Mouse (Mus musculus) heart, embryonic 10.5 days (tissue): ENCODE results near the gene Aldh3a1. TPM values are rescaled to one million over a fixed set of nuclear protein-coding genes. Genes with fewer than 3 reads are reported as not detected.

ENCODE experiments used
- DNase-seq: peaks from one replicate; pipeline ENCODE4 v3.0.0-alpha.2; 2017; ENCODE audit warnings: low spot score
- H3K27ac ChIP-seq: fragments of 300-500 bp; sonication (generic); 2 replicates; pipeline ENCODE4 v1.5.1; 2016; ENCODE audit warnings: mild to moderate bottlenecking
- H3K27me3 ChIP-seq: fragments of 300-500 bp; sonication (generic); 2 replicates; pipeline ENCODE4 v1.6.1; 2016; ENCODE audit warnings: mild to moderate bottlenecking; ENCODE audit not compliant: poor library complexity, insufficient read depth, severe bottlenecking
- H3K36me3 ChIP-seq: fragments of 300-500 bp; sonication (generic); 2 replicates; pipeline ENCODE4 v1.6.1; 2016; ENCODE audit warnings: mild to moderate bottlenecking, moderate library complexity
- H3K4me1 ChIP-seq: fragments of 300-500 bp; sonication (generic); 2 replicates; pipeline ENCODE4 v1.6.1; 2016; ENCODE audit warnings: mild to moderate bottlenecking
- H3K4me3 ChIP-seq: fragments of 300-500 bp; sonication (generic); 2 replicates; pipeline ENCODE4 v1.5.1; 2016; ENCODE audit warnings: mild to moderate bottlenecking, moderate library complexity
- H3K9me3 ChIP-seq: fragments of 300-500 bp; sonication (generic); 2 replicates; pipeline ENCODE4 v1.6.1; 2016; ENCODE audit warnings: mild to moderate bottlenecking, moderate library complexity
- WGBS: fragments of 180-500 bp; shearing (Covaris S2); methylation state at CpG from one replicate; pipeline ENCODE4 v1.1.7; 2016; 5-methylcytosine and 5-hydroxymethylcytosine counted together
- polyA plus RNA-seq: library from polyadenylated mRNA; unstranded; fragments of >200 nt; fragmentation: Nextera tagmentation; extraction: Ambion mirVana; gene quantifications from 2 replicates; pipeline ENCODE4 v1.2.1, GENCODE M21; 2016

Aldh3a1 gene
- polyA plus RNA-seq, 1 experiment from 2014 or later, result not detected

DNA sequence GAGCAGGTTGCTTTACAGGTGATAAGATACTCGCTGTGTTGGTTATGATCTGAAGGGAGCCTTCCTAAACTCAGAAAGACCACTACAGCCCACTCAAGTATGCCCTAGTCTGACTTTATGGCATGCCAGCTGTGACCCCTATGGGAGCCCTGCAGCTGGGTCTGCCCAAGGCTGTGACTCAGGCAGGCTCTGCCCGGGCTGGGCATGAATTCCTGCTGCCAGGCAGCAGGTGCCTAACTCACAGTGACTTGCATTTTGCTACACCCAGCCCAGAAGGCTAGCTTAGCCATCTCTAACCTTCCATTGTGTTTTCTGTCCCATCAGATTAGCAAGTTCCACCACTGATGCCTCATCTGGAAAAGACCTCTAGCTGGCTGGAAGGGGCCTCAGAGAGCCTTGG is 4.5 kb upstream of the Aldh3a1 start:
- Histone ChIP-seq H3K36me3 (no peaks in the 10 kb centered on the region), H3K27me3 (no peaks in the 10 kb centered on the region), H3K4me3 (no peak overlapping the region), H3K4me1 (no peaks in the 10 kb centered on the region), H3K27ac (no peak overlapping the region), H3K9me3 (no peaks in the 10 kb centered on the region)
- WGBS, result 69% methylated on average over 2 of the region's 2 CpGs
- no peak for DNase-seq

DNA sequence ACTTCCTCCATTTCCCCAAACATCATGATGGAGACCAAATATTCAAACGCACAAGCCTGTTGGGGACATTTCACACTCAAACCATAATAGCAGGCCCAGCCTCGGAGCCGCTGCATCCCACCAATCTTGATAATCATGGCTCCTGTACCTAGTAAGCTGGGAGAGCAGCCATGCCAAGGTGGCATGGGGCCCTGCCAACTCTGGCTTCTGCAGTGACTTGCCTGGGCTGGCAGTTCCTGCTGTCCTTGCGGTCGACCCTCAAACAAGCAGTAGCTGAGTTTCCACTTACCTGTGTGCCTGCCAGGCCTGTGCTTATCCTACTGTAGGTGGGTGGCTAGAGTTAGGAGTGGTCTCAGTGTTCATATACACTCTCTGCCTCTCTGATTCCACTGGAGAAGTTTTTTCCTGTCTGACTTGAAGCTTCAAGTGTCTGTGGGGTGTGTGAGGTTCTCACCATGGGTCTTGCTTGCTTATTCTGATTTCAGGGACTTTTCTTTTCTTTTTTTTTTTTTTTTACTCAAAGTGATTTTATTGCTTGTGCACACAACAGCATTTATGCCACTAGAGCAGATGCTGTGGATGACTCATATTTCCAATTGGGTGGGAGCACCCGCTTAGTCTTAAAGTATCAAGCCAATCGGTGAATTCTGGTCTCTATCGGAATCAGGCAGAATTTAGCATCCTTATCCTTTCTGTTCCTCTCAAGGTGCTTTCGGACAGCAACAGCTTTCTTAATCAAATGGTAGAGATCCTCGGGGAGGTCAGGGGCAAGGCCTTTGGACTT is 2.0 kb upstream of the Aldh3a1 start:
- H3K4me3 ChIP-seq, result no peak overlapping the region
- WGBS, result 88% methylated on average over 9 of the region's 10 CpGs
- DNase-seq, result no peak
- H3K36me3 ChIP-seq, result no peaks in the 10 kb centered on the region
- peaks cover 20% of the 10 kb centered on the region for H3K27me3 ChIP-seq
- no peaks in the 10 kb centered on the region for H3K9me3 ChIP-seq
- no peaks in the 10 kb centered on the region for H3K4me1 ChIP-seq
- no peak overlapping the region for H3K27ac ChIP-seq

- WGBS, result 89% methylated on average over 3 of the region's 3 CpGs
- Histone ChIP-seq H3K27ac (no peak overlapping the region), H3K4me1 (no peaks in the 10 kb centered on the region), H3K9me3 (no peaks in the 10 kb centered on the region), H3K27me3 (peaks cover 27% of the 10 kb centered on the region), H3K36me3 (no peaks in the 10 kb centered on the region), H3K4me3 (no peak overlapping the region)
- no peak for DNase-seq
These were observed 1.2 kb upstream of the Aldh3a1 start for GRCm38 (mm10) chr11:61206136-61206535.

- peaks cover 49% of the 10 kb centered on the region for H3K27me3 ChIP-seq
- no peaks in the 10 kb centered on the region for H3K4me1 ChIP-seq
- H3K9me3 ChIP-seq, result no peaks in the 10 kb centered on the region
- 79% methylated on average over 10 of the region's 10 CpGs for WGBS
- H3K4me3 ChIP-seq, result no peak overlapping the region
- H3K36me3 ChIP-seq, result no peaks in the 10 kb centered on the region
- no peak for DNase-seq
- H3K27ac ChIP-seq, result no peak overlapping the region
These were observed 979 bp downstream of the Aldh3a1 start for GRCm38 (mm10) chr11:61208316-61208715.

- H3K27ac ChIP-seq, result no peak overlapping the region
- H3K36me3 ChIP-seq, result no peaks in the 10 kb centered on the region
- H3K4me1 ChIP-seq, result no peaks in the 10 kb centered on the region
- no peak overlapping the region for H3K4me3 ChIP-seq
- 30% methylated on average over 20 of the region's 20 CpGs for WGBS
- H3K9me3 ChIP-seq, result no peaks in the 10 kb centered on the region
- DNase-seq, result no peak
- peaks cover 59% of the 10 kb centered on the region for H3K27me3 ChIP-seq
These were observed 4.8 kb downstream of the Aldh3a1 start for GRCm38 (mm10) chr11:61212102-61212501.

DNA sequence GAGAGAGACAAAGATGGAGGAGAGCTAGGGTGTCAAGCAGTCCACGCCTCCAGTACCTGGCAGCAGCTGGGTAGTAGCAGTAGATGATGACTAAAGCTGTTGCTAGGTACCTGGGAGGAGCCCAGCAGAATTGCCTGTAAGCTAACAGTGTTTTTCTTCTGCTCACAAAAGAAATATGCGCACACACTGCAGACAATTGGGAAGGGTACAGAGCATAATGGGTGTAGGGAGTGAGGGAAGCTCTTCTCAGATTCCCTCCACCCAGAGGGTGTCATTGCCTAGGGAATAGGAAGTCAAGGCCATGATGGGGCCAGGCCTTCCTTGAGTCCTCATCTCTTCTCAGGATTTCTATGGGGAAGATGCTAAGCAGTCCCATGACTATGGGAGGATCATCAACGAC is 8.6 kb downstream of the Aldh3a1 start:
- H3K27ac ChIP-seq, result no peak overlapping the region
- no peaks in the 10 kb centered on the region for H3K36me3 ChIP-seq
- no peaks in the 10 kb centered on the region for H3K9me3 ChIP-seq
- no peak overlapping the region for H3K4me3 ChIP-seq
- peaks cover 34% of the 10 kb centered on the region for H3K27me3 ChIP-seq
- WGBS, result 76% methylated on average over 3 of the region's 3 CpGs
- no peaks in the 10 kb centered on the region for H3K4me1 ChIP-seq
- no peak for DNase-seq

DNA sequence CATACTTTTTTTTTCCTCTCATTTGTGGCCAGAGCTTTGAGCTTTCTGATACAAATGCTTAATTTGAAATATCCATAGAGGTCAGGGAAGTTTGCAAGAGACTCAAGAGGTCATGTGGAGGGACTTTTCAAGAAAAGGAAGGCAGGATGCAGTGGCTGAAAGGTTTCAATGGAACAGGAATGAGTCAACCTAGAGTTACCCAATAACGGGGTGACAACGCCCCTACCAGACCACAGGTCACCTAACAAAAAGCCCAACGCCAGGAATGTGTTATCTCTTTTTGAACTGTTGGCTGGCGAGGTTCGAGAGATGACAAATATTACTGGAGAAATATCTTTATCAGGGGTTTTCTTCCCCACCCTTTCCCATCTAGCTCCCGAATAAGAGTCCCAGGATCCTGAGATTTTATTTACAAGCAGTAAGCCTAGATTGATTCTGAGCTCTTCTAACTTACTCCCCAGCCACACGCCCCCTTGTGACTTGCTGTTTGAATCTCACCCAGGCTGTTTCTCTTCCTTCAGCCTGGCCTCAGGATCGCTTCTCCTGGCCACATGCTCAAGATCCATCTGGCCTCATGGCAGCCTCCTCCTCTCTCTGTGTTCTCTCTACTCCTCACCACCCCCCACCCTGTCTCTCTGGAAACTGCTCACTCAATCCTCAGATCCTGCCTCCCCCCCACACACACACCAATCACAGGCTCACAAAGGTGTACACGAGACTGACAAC is 13.0 kb downstream of the Aldh3a1 start:
- no peak for DNase-seq
- H3K27ac ChIP-seq, result no peak overlapping the region
- H3K36me3 ChIP-seq, result no peaks in the 10 kb centered on the region
- no peaks in the 10 kb centered on the region for H3K9me3 ChIP-seq
- 56% methylated on average over 9 of the region's 9 CpGs for WGBS
- no peaks in the 10 kb centered on the region for H3K27me3 ChIP-seq
- H3K4me1 ChIP-seq, result peaks cover 8% of the 10 kb centered on the region
- H3K4me3 ChIP-seq, result no peak overlapping the region

DNA sequence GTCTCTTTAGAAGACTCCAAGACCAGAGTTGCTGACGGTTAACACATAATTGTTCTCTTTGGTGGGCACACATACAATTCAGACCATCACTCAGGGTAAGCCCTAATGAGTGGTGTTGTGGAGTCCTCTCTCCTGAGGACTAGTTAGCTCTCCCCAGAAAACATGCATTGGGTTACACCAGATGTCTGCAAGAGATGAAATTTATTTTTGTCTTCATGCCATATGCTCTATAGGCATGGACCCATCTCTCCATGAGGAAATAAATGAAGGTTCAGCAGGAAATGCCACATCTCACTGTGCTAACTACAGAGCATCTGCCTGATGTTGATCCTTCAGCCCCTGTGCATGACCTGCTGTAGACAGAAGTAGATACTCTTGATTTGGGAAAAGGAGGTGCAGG is 14.7 kb downstream of the Aldh3a1 start:
- Histone ChIP-seq H3K9me3 (no peaks in the 10 kb centered on the region), H3K4me1 (peaks cover 21% of the 10 kb centered on the region), H3K27me3 (no peaks in the 10 kb centered on the region), H3K27ac (no peak overlapping the region), H3K36me3 (no peaks in the 10 kb centered on the region), H3K4me3 (no peak overlapping the region)
- WGBS, result 71% methylated on average over 1 of the region's 1 CpGs
- no peak for DNase-seq

GRCm38 (mm10) chr11:61222971-61223745 is 15.8 kb downstream of the Aldh3a1 start:
- Histone ChIP-seq H3K27me3 (no peaks in the 10 kb centered on the region), H3K4me1 (peaks cover 27% of the 10 kb centered on the region), H3K27ac (no peak overlapping the region), H3K9me3 (no peaks in the 10 kb centered on the region), H3K4me3 (no peak overlapping the region), H3K36me3 (no peaks in the 10 kb centered on the region)
- 85% methylated on average over 9 of the region's 9 CpGs for WGBS
- no peak for DNase-seq

DNA sequence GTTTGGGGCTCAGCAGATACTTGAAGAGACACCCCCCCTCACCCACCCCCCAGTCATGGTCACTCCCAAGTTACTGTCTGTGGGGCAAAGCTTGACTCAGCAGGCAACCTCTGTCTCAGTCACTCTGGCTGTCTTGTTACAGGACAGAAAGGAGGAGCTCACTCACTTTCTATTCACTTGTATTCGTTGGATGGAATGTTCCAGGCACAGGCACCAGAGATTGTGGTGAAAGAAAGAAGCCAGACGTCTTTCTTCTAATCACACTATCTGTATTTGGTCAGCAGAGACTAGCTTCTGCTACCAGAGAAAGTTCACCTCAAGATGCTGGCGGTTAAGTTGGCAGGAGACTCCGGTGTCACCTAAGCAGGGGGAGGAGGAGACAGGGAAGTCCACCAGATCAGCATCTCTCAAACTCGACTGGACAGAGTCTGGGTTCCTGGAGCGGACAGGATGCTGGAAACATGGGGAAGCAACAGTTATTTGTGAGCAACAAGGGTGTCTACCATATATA is 17.0 kb downstream of the Aldh3a1 start:
- Histone ChIP-seq H3K4me1 (peaks cover 32% of the 10 kb centered on the region), H3K27ac (no peak overlapping the region), H3K36me3 (no peaks in the 10 kb centered on the region), H3K4me3 (no peak overlapping the region), H3K27me3 (no peaks in the 10 kb centered on the region), H3K9me3 (no peaks in the 10 kb centered on the region)
- no peak for DNase-seq
- WGBS, result 22% methylated on average over 6 of the region's 6 CpGs

DNA sequence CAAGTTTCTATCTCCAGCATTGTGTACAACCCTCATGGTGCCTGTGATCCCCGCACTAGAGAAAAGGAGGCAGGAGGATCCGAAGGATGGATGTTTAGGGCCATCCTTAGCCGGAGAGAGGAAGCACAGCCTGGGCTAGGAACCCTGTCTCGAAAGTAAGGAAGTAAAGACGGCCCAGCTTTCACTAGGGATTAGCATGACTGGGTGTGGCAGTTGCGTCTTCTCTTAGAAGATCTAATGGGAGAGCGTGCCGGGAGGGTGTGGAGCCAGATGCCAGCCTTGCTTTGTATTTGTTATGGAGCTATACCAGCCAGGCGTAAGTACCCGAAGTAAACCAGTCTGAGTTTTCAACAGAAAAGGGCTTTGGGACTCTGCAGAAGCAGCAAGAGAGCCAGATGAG is 17.6 kb downstream of the Aldh3a1 start:
- no peak for DNase-seq
- no peaks in the 10 kb centered on the region for H3K9me3 ChIP-seq
- H3K27me3 ChIP-seq, result no peaks in the 10 kb centered on the region
- peaks cover 32% of the 10 kb centered on the region for H3K4me1 ChIP-seq
- 83% methylated on average over 10 of the region's 10 CpGs for WGBS
- H3K27ac ChIP-seq, result 0 out of 2 replicates have a peak overlapping the region, but pooled peaks have one; percentile 29
- no peak overlapping the region for H3K4me3 ChIP-seq
- no peaks in the 10 kb centered on the region for H3K36me3 ChIP-seq

DNA sequence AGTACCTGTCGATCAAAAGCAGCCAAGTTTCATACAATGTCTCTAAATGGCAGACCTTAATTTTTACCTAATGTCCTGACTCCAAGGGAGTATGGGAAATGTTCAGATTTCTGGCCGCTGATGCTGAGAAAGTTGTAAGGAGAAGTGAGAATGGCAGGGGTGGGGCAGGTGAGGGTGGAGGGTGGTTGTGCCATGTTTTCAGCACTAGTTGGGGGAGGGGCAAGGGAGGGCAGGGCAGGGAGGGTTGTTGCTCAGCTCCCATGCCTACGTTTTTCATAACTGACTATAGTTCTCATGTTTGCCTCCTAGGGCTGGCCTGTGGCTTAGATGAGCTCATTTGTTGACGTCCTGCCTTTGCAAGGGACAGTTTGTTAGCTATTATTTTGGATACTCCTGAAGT is 18.2 kb downstream of the Aldh3a1 start:
- 80% methylated on average over 4 of the region's 4 CpGs for WGBS
- no peak for DNase-seq
- H3K4me3 ChIP-seq, result no peak overlapping the region

More for the DNA sequence above, 18.2 kb downstream of the Aldh3a1 start:
- no peaks in the 10 kb centered on the region for H3K9me3 ChIP-seq
- H3K36me3 ChIP-seq, result no peaks in the 10 kb centered on the region
- peaks cover 32% of the 10 kb centered on the region for H3K4me1 ChIP-seq
- H3K27ac ChIP-seq, result 0 out of 2 replicates have a peak overlapping the region, but pooled peaks have one; percentile 29
- H3K27me3 ChIP-seq, result no peaks in the 10 kb centered on the region
